Mouse (Mus musculus) effector memory CD4-positive, alpha-beta T cell, adult 5 months (primary cell): ENCODE measurements around the gene Prl2c3. TPM values are rescaled to one million over a fixed set of nuclear protein-coding genes. Genes with fewer than 3 reads are reported as not detected.

Experiments
- polyA plus RNA-seq: library from polyadenylated mRNA; unstranded; fragments of 100-300 nt; shearing (Covaris generic); gene quantifications from one replicate; pipeline ENCODE4 v1.2.1, GENCODE M21; 2017

Gene Prl2c3
- polyA plus RNA-seq, result not detected

GRCm38 (mm10) chr13:12799979-12800378 lies at the start of gene Prl2c3:
Gene Prl2c3 (minus strand): TSS chr13:12800079.

Other genes starting within 250 kb of the Prl2c3 start
- gene Ero1lb, start 234.2 kb downstream of the Prl2c3 start, polyA plus RNA-seq, result 18.5 TPM
- gene Prl2c2, start 205.3 kb upstream of the Prl2c3 start, polyA plus RNA-seq, result 1.5 TPM